Mouse (Mus musculus) splenic B cell, adult 2 months (primary cell): Measurements from ENCODE around the gene Gprc5c.
A peak's percentile ranks its signal among the peaks of the same experiment; 100 is the strongest.

ENCODE experiments used
- DNase-seq: peaks from one replicate; pipeline ENCODE4 v3.0.0-alpha.2; 2011; ENCODE audit warnings: low read depth, low spot score
- H3K27me3 ChIP-seq: 2 replicates; pipeline ENCODE4 v1.6.1; 2012; ENCODE audit warnings: mild to moderate bottlenecking, low read length, moderate library complexity, mixed read lengths; ENCODE audit not compliant: control insufficient read depth, poor library complexity, insufficient read depth, severe bottlenecking
- H3K36me3 ChIP-seq: 2 replicates; pipeline ENCODE4 v1.6.1; 2012; ENCODE audit warnings: mild to moderate bottlenecking, low read length, moderate library complexity, mixed read lengths; ENCODE audit not compliant: control insufficient read depth, poor library complexity, insufficient read depth, severe bottlenecking

The Gprc5c gene

GRCm38 (mm10) chr11:114821325-114821724 lies 29.6 kb upstream of the Gprc5c start:
- H3K36me3 ChIP-seq = no peaks in the 10 kb centered on the region
- peak; percentile 22 for DNase-seq
- H3K27me3 ChIP-seq = no peaks in the 10 kb centered on the region

- DNase-seq = no peak
- H3K36me3 ChIP-seq = no peaks in the 10 kb centered on the region
Observed at GRCm38 (mm10) chr11:114822727-114823126, 28.2 kb upstream of the Gprc5c start.

GRCm38 (mm10) chr11:114823199-114823725 lies 27.7 kb upstream of the Gprc5c start:
- Histone ChIP-seq H3K36me3 (no peaks in the 10 kb centered on the region), H3K27me3 (no peaks in the 10 kb centered on the region)
- DNase-seq = no peak

More at GRCm38 (mm10) chr11:114822727-114823126, 28.2 kb upstream of the Gprc5c start:
- H3K27me3 ChIP-seq = no peaks in the 10 kb centered on the region

- H3K36me3 ChIP-seq = no peaks in the 10 kb centered on the region
- no peaks in the 10 kb centered on the region for H3K27me3 ChIP-seq
- no peak for DNase-seq
Observed at GRCm38 (mm10) chr11:114826686-114827085, 24.3 kb upstream of the Gprc5c start.

GRCm38 (mm10) chr11:114829499-114830432 lies 21.2 kb upstream of the Gprc5c start:
- no peak for DNase-seq
- H3K36me3 ChIP-seq = no peaks in the 10 kb centered on the region
- no peaks in the 10 kb centered on the region for H3K27me3 ChIP-seq

GRCm38 (mm10) chr11:114830433-114830773 lies 20.5 kb upstream of the Gprc5c start:
- no peaks in the 10 kb centered on the region for H3K36me3 ChIP-seq
- no peak for DNase-seq
- H3K27me3 ChIP-seq = no peaks in the 10 kb centered on the region

- Histone ChIP-seq H3K27me3 (no peaks in the 10 kb centered on the region), H3K36me3 (no peaks in the 10 kb centered on the region)
- no peak for DNase-seq
Observed at GRCm38 (mm10) chr11:114833166-114833565, 17.8 kb upstream of the Gprc5c start.

- no peak for DNase-seq
- Histone ChIP-seq H3K36me3 (no peaks in the 10 kb centered on the region), H3K27me3 (no peaks in the 10 kb centered on the region)
Observed at GRCm38 (mm10) chr11:114843818-114844463, 7.0 kb upstream of the Gprc5c start.

- DNase-seq = no peak
- Histone ChIP-seq H3K36me3 (no peaks in the 10 kb centered on the region), H3K27me3 (no peaks in the 10 kb centered on the region)
Observed at GRCm38 (mm10) chr11:114844464-114845220, 6.3 kb upstream of the Gprc5c start.

GRCm38 (mm10) chr11:114846336-114846735 lies 4.6 kb upstream of the Gprc5c start:
- no peak for DNase-seq
- peaks cover 2% of the 10 kb centered on the region; the same call in 1 of the 2 replicates for H3K27me3 ChIP-seq
- H3K36me3 ChIP-seq = no peaks in the 10 kb centered on the region

- no peak for DNase-seq
- no peaks in the 10 kb centered on the region for H3K36me3 ChIP-seq
- H3K27me3 ChIP-seq = peaks cover 2% of the 10 kb centered on the region; the same call in 1 of the 2 replicates
Observed at GRCm38 (mm10) chr11:114847008-114847407, 3.9 kb upstream of the Gprc5c start.

- Histone ChIP-seq H3K36me3 (no peaks in the 10 kb centered on the region), H3K27me3 (peaks cover 2% of the 10 kb centered on the region; the same call in 1 of the 2 replicates)
- no peak for DNase-seq
Observed at GRCm38 (mm10) chr11:114849572-114849971, 1.4 kb upstream of the Gprc5c start.

- no peaks in the 10 kb centered on the region for H3K36me3 ChIP-seq
- no peak for DNase-seq
- peaks cover 2% of the 10 kb centered on the region; the same call in 1 of the 2 replicates for H3K27me3 ChIP-seq
Observed at GRCm38 (mm10) chr11:114850066-114850451, 893 bp upstream of the Gprc5c start.

GRCm38 (mm10) chr11:114851269-114851607 lies 286 bp downstream of the Gprc5c start:
- Histone ChIP-seq H3K27me3 (peaks cover 2% of the 10 kb centered on the region; the same call in 1 of the 2 replicates), H3K36me3 (no peaks in the 10 kb centered on the region)
- DNase-seq = no peak
